Mouse (Mus musculus) yolk sac, embryonic 10.5 days (tissue): Measurements from ENCODE around the gene Olfr676.
"Not testable (repeated sequence)": the region's sequence is repeated elsewhere in the genome, so short reads cannot be mapped to it uniquely, and the experiment has no call there.

Experiments
- DNase-seq: peaks from one replicate; pipeline ENCODE4 v3.0.0-alpha.2; 2017; ENCODE audit warnings: low spot score

Olfr676 gene

GRCm38 (mm10) chr7:105032398-105032797, at the start of gene Olfr676:
Gene Olfr676 (plus strand): TSS chr7:105032698.
- no peak for DNase-seq

DNA sequence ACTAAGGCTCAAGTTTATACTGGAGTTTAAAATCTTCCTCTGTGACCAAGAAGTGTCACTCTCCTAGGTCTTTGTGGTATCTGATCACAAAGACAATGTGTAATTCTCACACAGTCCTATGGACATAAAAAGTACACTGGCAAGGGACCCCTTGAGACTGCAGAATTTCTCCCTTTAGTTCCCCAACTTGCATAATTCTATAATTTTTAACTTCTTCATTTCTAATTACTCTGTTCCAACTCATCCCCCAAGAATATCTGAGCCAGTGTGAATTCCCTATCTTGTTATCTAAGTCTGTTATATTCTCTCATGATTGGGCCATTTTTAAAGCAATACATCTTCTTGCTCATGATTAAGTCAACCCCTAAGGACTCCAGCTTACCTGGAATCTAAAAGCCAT, 30.6 kb upstream of the Olfr676 start, which contains the start of gene Olfr672:
TSS of gene Olfr672 (minus strand) at position 101 of the 400 bp plus-strand sequence.
- no peak for DNase-seq

GRCm38 (mm10) chr7:105022530-105022929, 10.0 kb upstream of the Olfr676 start:
- no peak for DNase-seq

- DNase-seq: no peak
Observed at GRCm38 (mm10) chr7:105028360-105028759, 4.1 kb upstream of the Olfr676 start, which contains the start of gene Olfr675. Gene Olfr675 (minus strand): TSS chr7:105028460.

DNA sequence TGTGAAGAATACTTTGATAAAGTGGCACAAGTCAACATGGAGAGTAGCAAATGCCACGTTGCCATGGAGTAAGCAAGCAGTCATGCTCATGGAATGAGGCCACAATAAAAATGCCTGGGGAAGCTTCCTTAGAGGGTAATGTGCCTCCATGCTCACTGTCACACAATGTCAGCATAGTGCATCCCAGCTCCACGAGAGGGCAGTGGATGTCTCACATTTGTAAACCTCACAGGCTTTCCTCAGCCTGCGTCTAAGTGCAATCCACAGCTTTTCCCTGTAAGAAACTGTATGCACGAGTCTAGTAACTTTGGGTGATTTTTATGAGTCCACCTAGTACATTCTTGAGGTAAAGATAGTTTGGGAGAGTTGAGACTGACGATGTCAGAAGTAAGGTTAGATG, 1.3 kb downstream of the Olfr676 start:
- not testable (repeated sequence) for DNase-seq

GRCm38 (mm10) chr7:105058951-105059350, 26.5 kb downstream of the Olfr676 start:
- no peak for DNase-seq

DNA sequence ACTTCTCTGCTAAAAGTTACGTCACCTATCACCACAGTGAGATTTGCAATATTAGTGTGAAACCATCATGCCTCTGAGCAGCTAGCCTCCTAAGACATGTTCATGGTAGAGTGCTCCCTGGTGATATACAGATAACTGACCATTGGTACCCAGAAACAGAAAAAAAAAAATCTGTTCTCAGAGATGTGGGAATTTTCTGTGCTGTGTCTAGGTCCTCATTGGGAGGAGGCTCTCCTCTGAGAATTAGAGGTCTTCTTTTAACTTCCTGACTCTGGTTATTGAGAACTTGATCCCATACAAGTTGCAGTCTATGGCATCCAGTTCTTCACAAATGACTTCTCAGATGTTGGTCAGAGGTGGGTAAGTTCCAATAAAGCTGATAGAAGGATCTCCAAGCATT, 31.7 kb downstream of the Olfr676 start, which contains the start of gene Olfr678:
TSS of gene Olfr678 (plus strand) at position 301 of the 400 bp plus-strand sequence.
- DNase-seq: no peak

- no peak for DNase-seq
Observed at GRCm38 (mm10) chr7:105080905-105081304, 48.4 kb downstream of the Olfr676 start, which contains the start of gene Olfr679. Gene Olfr679 (plus strand): TSS chr7:105081205.
